Mouse (Mus musculus): ENCODE results near the gene Acsf2. TPM values are rescaled to one million over a fixed set of nuclear protein-coding genes. Genes with fewer than 3 reads are reported as not detected.

The Acsf2 gene
- polyA plus RNA-seq, 1 experiment from 2014 or later: 2.0 TPM

DNA sequence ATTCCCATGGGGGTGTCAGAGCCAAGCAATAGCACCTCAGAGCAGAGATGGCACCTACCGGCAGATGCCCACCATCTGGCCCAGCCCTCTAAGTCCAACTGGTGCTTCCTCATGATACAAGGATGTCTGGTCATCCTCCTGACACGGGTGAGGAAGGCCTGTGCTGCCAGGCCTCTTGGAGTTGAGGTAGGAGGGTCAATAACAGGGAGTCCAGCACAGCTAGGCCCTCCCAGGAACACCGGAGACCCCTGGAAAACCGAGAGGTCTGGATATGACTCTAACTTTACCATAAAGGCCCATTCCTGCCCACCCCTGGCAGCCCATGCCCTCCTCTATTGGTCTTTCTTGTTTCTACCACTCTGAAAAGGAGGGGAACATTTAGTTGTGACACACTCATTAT, 59.3 kb downstream of the Acsf2 start:
- no peak overlapping the region for H3K9ac ChIP-seq
- no peak for ATAC-seq (ENCODE audit: low read depth)
- peaks cover 3% of the 10 kb centered on the region; the same call in 1 of the 2 replicates for H3K4me1 ChIP-seq (replicated peaks)
- no peak overlapping the region for H3K4me3 ChIP-seq
- WGBS: 88% methylated on average over 4 of the region's 4 CpGs
- no peak overlapping the region for H3K27ac ChIP-seq (replicated peaks)
- H3K27me3 ChIP-seq: no peaks in the 10 kb centered on the region
- H3K4me2 ChIP-seq: no peak overlapping the region
- H3K9me3 ChIP-seq: no peaks in the 10 kb centered on the region
- no peaks in the 10 kb centered on the region for H3K36me3 ChIP-seq

- WGBS: 77% methylated on average over 7 of the region's 7 CpGs
- Histone ChIP-seq H3K9ac (no peak overlapping the region), H3K36me3 (no peaks in the 10 kb centered on the region), H3K4me1 (replicated peaks) (peaks cover 14% of the 10 kb centered on the region; the same call in 1 of the 2 replicates), H3K4me3 (no peak overlapping the region), H3K4me2 (no peak overlapping the region), H3K27ac (replicated peaks) (no peak overlapping the region), H3K27me3 (no peaks in the 10 kb centered on the region), H3K9me3 (no peaks in the 10 kb centered on the region)
- ATAC-seq (ENCODE audit: low read depth): no peak
Measured at GRCm38 (mm10) chr11:94539761-94540160, 61.9 kb downstream of the Acsf2 start.

- no peak overlapping the region for H3K4me3 ChIP-seq
- H3K4me1 ChIP-seq (replicated peaks): peaks cover 14% of the 10 kb centered on the region; the same call in 1 of the 2 replicates
- no peak for ATAC-seq (ENCODE audit: low read depth)
- no peaks in the 10 kb centered on the region for H3K27me3 ChIP-seq
- no peak overlapping the region for H3K27ac ChIP-seq (replicated peaks)
- no peaks in the 10 kb centered on the region for H3K36me3 ChIP-seq
- WGBS: 72% methylated on average over 8 of the region's 8 CpGs
- H3K4me2 ChIP-seq: no peak overlapping the region
- H3K9ac ChIP-seq: no peak overlapping the region
- no peaks in the 10 kb centered on the region for H3K9me3 ChIP-seq
Measured at GRCm38 (mm10) chr11:94538733-94539292, 62.9 kb downstream of the Acsf2 start.

- H3K9me3 ChIP-seq: no peaks in the 10 kb centered on the region
- whole genome bisulfite sequencing: 77% methylated on average over 8 of the region's 8 CpGs
- no peak overlapping the region for H3K9ac ChIP-seq
- ATAC-seq (ENCODE audit: low read depth): no peak
- no peak overlapping the region for H3K27ac ChIP-seq (replicated peaks)
- peaks cover 14% of the 10 kb centered on the region; the same call in 1 of the 2 replicates for H3K4me1 ChIP-seq (replicated peaks)
- no peaks in the 10 kb centered on the region for H3K27me3 ChIP-seq
- H3K4me2 ChIP-seq: no peak overlapping the region
- no peak overlapping the region for H3K4me3 ChIP-seq
- no peaks in the 10 kb centered on the region for H3K36me3 ChIP-seq
Measured at GRCm38 (mm10) chr11:94533171-94533570, 68.5 kb downstream of the Acsf2 start.

DNA sequence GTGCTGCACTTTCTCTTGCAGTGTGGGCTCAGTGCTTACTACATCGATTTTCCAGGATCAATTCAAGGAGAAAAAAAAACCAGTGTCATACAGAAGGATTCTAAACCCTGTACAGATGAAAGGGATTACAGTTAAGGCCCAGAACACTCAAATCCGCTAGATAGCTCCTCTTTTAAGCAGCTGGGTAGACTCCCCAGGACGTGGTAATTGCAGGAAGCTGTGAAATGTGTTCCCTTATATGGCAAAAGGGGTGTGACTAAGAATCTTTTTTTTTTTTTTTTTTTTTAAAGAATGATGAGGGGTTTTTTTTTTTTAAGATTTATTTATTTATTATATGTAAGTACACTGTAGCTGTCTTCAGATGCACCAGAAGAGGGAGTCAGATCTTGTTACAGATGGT, 72.8 kb downstream of the Acsf2 start:
- H3K27me3 ChIP-seq: no peaks in the 10 kb centered on the region
- WGBS: 53% methylated on average over 3 of the region's 3 CpGs
- H3K9me3 ChIP-seq: no peaks in the 10 kb centered on the region
- no peak overlapping the region for H3K9ac ChIP-seq
- H3K4me3 ChIP-seq: no peak overlapping the region
- H3K27ac ChIP-seq (replicated peaks): no peak overlapping the region
- H3K36me3 ChIP-seq: no peaks in the 10 kb centered on the region
- no peak overlapping the region for H3K4me2 ChIP-seq
- no peaks in the 10 kb centered on the region; the same call in 1 of the 2 replicates for H3K4me1 ChIP-seq (replicated peaks)
- no peak for ATAC-seq (ENCODE audit: low read depth)

- H3K4me2 ChIP-seq: no peak overlapping the region
- 46% methylated on average over 9 of the region's 9 CpGs for WGBS
- ATAC-seq (ENCODE audit: low read depth): no peak
- no peaks in the 10 kb centered on the region for H3K36me3 ChIP-seq
- H3K27ac ChIP-seq (replicated peaks): no peak overlapping the region
- no peaks in the 10 kb centered on the region for H3K9me3 ChIP-seq
- no peak overlapping the region for H3K4me3 ChIP-seq
- H3K9ac ChIP-seq: no peak overlapping the region
- H3K4me1 ChIP-seq (replicated peaks): no peaks in the 10 kb centered on the region; the same call in 1 of the 2 replicates
- H3K27me3 ChIP-seq: no peaks in the 10 kb centered on the region
Measured at GRCm38 (mm10) chr11:94526171-94526879, 75.3 kb downstream of the Acsf2 start.

GRCm38 (mm10) chr11:94521219-94521843, 80.3 kb downstream of the Acsf2 start, which contains the start of gene Mycbpap:
Gene Mycbpap, minus strand, starts transcription at chr11:94521742.
- no peaks in the 10 kb centered on the region for H3K36me3 ChIP-seq
- peaks cover 6% of the 10 kb centered on the region; the same call in 1 of the 2 replicates for H3K4me1 ChIP-seq (replicated peaks)
- H3K4me2 ChIP-seq: peak within 1 kb of the TSS; percentile 71
- H3K27ac ChIP-seq (replicated peaks): no peak within 1 kb of the TSS
- peak within 1 kb of the TSS; percentile 61 for H3K9ac ChIP-seq
- peak; percentile 82 for ATAC-seq (ENCODE audit: low read depth)
- under 1% methylated on average over 42 of the region's 42 CpGs for WGBS
- peak within 1 kb of the TSS; percentile 50 for H3K4me3 ChIP-seq
- peaks cover 5% of the 10 kb centered on the region; the same call in 1 of the 2 replicates for H3K27me3 ChIP-seq
- H3K9me3 ChIP-seq: no peaks in the 10 kb centered on the region

DNA sequence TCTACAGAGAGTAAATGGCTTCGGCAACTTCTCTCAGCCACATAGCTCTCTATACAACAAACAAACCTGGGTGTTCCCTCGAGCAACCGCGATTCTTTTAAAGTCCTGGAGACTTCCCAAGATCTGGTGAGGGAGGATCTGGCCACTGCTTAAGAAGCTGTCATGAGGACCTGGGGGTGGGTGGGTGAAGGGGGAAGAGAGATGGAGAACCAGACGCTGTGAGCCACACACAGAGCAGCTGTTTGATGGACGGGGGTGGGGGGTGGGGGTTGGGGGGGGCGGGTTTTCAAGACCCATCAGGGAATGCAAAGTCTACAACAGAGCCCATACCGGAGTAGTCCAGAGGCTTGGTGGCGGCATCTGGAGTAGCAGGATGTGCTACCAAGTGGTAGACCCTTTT, 88.2 kb downstream of the Acsf2 start:
- 58% methylated on average over 9 of the region's 9 CpGs for WGBS
- H3K36me3 ChIP-seq: no peaks in the 10 kb centered on the region
- no peak overlapping the region for H3K4me2 ChIP-seq
- H3K4me3 ChIP-seq: no peak overlapping the region
- H3K27ac ChIP-seq (replicated peaks): no peak overlapping the region
- H3K4me1 ChIP-seq (replicated peaks): no peaks in the 10 kb centered on the region
- H3K9ac ChIP-seq: no peak overlapping the region
- no peaks in the 10 kb centered on the region for H3K27me3 ChIP-seq
- ATAC-seq (ENCODE audit: low read depth): no peak
- no peaks in the 10 kb centered on the region for H3K9me3 ChIP-seq

DNA sequence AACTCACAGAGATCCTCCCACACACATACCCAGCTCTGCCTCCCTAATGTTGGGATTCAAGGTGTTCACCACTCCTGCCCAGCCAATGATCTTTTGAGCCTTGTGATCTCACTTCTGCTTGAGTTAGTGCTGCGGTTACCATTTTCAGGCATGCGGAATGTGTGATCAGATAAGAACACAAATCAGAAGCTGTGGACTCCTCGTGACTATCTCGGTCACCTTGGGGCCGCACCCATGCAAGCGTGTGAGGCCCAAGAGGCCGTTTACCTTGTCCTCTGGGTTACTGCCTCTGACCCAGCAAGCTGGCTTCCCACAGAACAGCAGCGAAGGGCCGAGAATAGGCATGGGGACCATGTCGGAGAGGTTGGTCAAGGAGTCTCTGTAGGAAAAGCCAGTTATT, 92.7 kb downstream of the Acsf2 start:
- no peak for ATAC-seq (ENCODE audit: low read depth)
- 92% methylated on average over 10 of the region's 10 CpGs for WGBS
- no peak overlapping the region for H3K9ac ChIP-seq
- H3K4me2 ChIP-seq: no peak overlapping the region
- H3K4me1 ChIP-seq (replicated peaks): no peaks in the 10 kb centered on the region
- H3K27ac ChIP-seq (replicated peaks): no peak overlapping the region
- H3K9me3 ChIP-seq: no peaks in the 10 kb centered on the region
- H3K27me3 ChIP-seq: no peaks in the 10 kb centered on the region
- no peaks in the 10 kb centered on the region for H3K36me3 ChIP-seq
- no peak overlapping the region for H3K4me3 ChIP-seq

Other genes starting within 250 kb of the Acsf2 start
- 0.68 and 1.0 TPM in 2 replicates for gene Abcc3, start 208.9 kb downstream of the Acsf2 start, polyA plus RNA-seq (2015; fragmentation: Nextera tagmentation; extraction: Ambion mirVana)
- 8.9 and 9.3 TPM in 2 replicates for gene Cacna1g, start 127.7 kb downstream of the Acsf2 start, polyA plus RNA-seq (2015; fragmentation: Nextera tagmentation; extraction: Ambion mirVana)
- 0.28 TPM in 1 of 2 replicates, not detected in the other for gene Spata20, start 115.7 kb downstream of the Acsf2 start, polyA plus RNA-seq (2015; fragmentation: Nextera tagmentation; extraction: Ambion mirVana)
- gene Epn3, start 101.9 kb downstream of the Acsf2 start, polyA plus RNA-seq (2015; fragmentation: Nextera tagmentation; extraction: Ambion mirVana): 0.24 and 0.51 TPM in 2 replicates
- 1.9 and 2.1 TPM in 2 replicates for gene Mycbpap, start 80.1 kb downstream of the Acsf2 start, polyA plus RNA-seq (2015; fragmentation: Nextera tagmentation; extraction: Ambion mirVana)
- gene Rsad1, start 52.6 kb downstream of the Acsf2 start, polyA plus RNA-seq (2015; fragmentation: Nextera tagmentation; extraction: Ambion mirVana): 4.7 and 5.4 TPM in 2 replicates
- gene Chad, start 36.8 kb downstream of the Acsf2 start, polyA plus RNA-seq (2015; fragmentation: Nextera tagmentation; extraction: Ambion mirVana): 0.45 and 1.7 TPM in 2 replicates
- gene Lrrc59, start 27.9 kb upstream of the Acsf2 start, polyA plus RNA-seq (2015; fragmentation: Nextera tagmentation; extraction: Ambion mirVana): 169 and 170 TPM in 2 replicates
- 144 and 147 TPM in 2 replicates for gene Mrpl27, start 51.9 kb upstream of the Acsf2 start, polyA plus RNA-seq (2015; fragmentation: Nextera tagmentation; extraction: Ambion mirVana)
- gene Eme1, start 52.1 kb upstream of the Acsf2 start, polyA plus RNA-seq (2015; fragmentation: Nextera tagmentation; extraction: Ambion mirVana): 5.0 and 5.2 TPM in 2 replicates
- gene Xylt2, start 75.6 kb upstream of the Acsf2 start, polyA plus RNA-seq (2015; fragmentation: Nextera tagmentation; extraction: Ambion mirVana): 16.0 and 16.1 TPM in 2 replicates
- gene Gm11541, start 102.6 kb upstream of the Acsf2 start, polyA plus RNA-seq (2015; fragmentation: Nextera tagmentation; extraction: Ambion mirVana): 0.23 and 0.29 TPM in 2 replicates
- gene Cdc34b, start 139.9 kb upstream of the Acsf2 start, polyA plus RNA-seq (2015; fragmentation: Nextera tagmentation; extraction: Ambion mirVana): not detected in 2 replicates
- not detected in 2 replicates for gene Tmem92, start 180.8 kb upstream of the Acsf2 start, polyA plus RNA-seq (2015; fragmentation: Nextera tagmentation; extraction: Ambion mirVana)

Measured in neural tube, embryonic 13.5 days (tissue).